Mouse (Mus musculus) heart, embryonic 14.5 days (tissue): ENCODE measurements around the gene Atg16l1. TPM values are rescaled to one million over a fixed set of nuclear protein-coding genes. Genes with fewer than 3 reads are reported as not detected.

Source experiments
- ATAC-seq: fragments of 200-750 bp; cut with Nextera tagmentation; 2 replicates; pipeline ENCODE4 v1.8.0; 2017; ENCODE audit warnings: low read depth, moderate TSS enrichment; ENCODE audit not compliant: insufficient number of reproducible peaks, insufficient read depth, low FRiP score
- H3K27ac ChIP-seq, 2 experiments: fragments of 200-500 bp in 1 of 2; fragments of 300-500 bp in 1 of 2; sonication (generic) in 1 of 2; replicated peaks in 1 of 2; 2 replicates each; pipeline ENCODE4 v1.5.1; 2012 to 2014; ENCODE audit warnings: low read depth in 2 of 2, low read length in 2 of 2, control low read depth in 1 of 2, mild to moderate bottlenecking in 1 of 2, mixed read lengths in 1 of 2; ENCODE audit not compliant: control insufficient read depth in 1 of 2, insufficient read depth in 1 of 2
- H3K27me3 ChIP-seq: fragments of 300-500 bp; sonication (generic); 2 replicates; pipeline ENCODE4 v1.6.1; 2014; ENCODE audit warnings: mild to moderate bottlenecking, low read length, control low read depth; ENCODE audit not compliant: control insufficient read depth, insufficient read depth
- H3K36me3 ChIP-seq: fragments of 300-500 bp; sonication (generic); 2 replicates; pipeline ENCODE4 v1.6.1; 2014; ENCODE audit warnings: mild to moderate bottlenecking, control low read depth, low read length, mixed read lengths; ENCODE audit not compliant: control insufficient read depth, insufficient read depth
- H3K4me1 ChIP-seq, 2 experiments: fragments of 200-500 bp in 1 of 2; fragments of 300-500 bp in 1 of 2; sonication (generic) in 1 of 2; 2 replicates each; pipeline ENCODE4 v1.6.1; 2012 to 2014; ENCODE audit warnings: low read length in 2 of 2, control low read depth in 1 of 2, mixed read lengths in 1 of 2; ENCODE audit not compliant: control insufficient read depth in 2 of 2, insufficient read depth in 2 of 2
- H3K4me2 ChIP-seq: fragments of 300-500 bp; sonication (generic); 2 replicates; pipeline ENCODE4 v1.6.1; 2014; ENCODE audit warnings: mild to moderate bottlenecking, low read length
- H3K4me3 ChIP-seq, 2 experiments: fragments of 200-500 bp in 1 of 2; fragments of 300-500 bp in 1 of 2; sonication (generic) in 1 of 2; 2 replicates each; pipeline ENCODE4 v1.5.1; 2012 to 2014; ENCODE audit warnings: low read length in 2 of 2, mild to moderate bottlenecking in 2 of 2, control low read depth in 1 of 2, low read depth in 1 of 2, moderate library complexity in 1 of 2; ENCODE audit not compliant: control insufficient read depth in 1 of 2, insufficient read depth in 1 of 2
- H3K9ac ChIP-seq: fragments of 300-500 bp; sonication (generic); 2 replicates; pipeline ENCODE4 v1.6.1; 2014; ENCODE audit warnings: mild to moderate bottlenecking, low read length
- H3K9me3 ChIP-seq: fragments of 300-500 bp; sonication (generic); 2 replicates; pipeline ENCODE4 v1.6.1; 2016; ENCODE audit warnings: low read length, control low read depth; ENCODE audit not compliant: control insufficient read depth
- WGBS: fragments of 180-500 bp; shearing (Covaris S2); extraction: QIAGEN DNeasy Blood & Tissue Kit; methylation state at CpG from one replicate; pipeline ENCODE4 v1.1.7; 2014; 5-methylcytosine and 5-hydroxymethylcytosine counted together
- polyA plus RNA-seq: library from polyadenylated mRNA; unstranded; fragments of >200 nt; fragmentation: Nextera tagmentation; extraction: Ambion mirVana; gene quantifications from 2 replicates; pipeline ENCODE4 v1.2.1, GENCODE M21; 2014

Atg16l1 gene
- polyA plus RNA-seq, 1 experiment from 2014 or later, result 25.0 TPM

- H3K4me1 ChIP-seq, result no peaks in the 10 kb centered on the region
- WGBS, result 88% methylated on average over 2 of the region's 2 CpGs
- H3K4me2 ChIP-seq, result no peak overlapping the region
- H3K27me3 ChIP-seq, result no peaks in the 10 kb centered on the region
- H3K36me3 ChIP-seq, result peaks cover 12% of the 10 kb centered on the region
- ATAC-seq, result no peak
- no peak overlapping the region for H3K27ac ChIP-seq
- H3K9ac ChIP-seq, result no peak overlapping the region
- H3K9me3 ChIP-seq, result no peaks in the 10 kb centered on the region
- no peak overlapping the region for H3K4me3 ChIP-seq
Measured at GRCm38 (mm10) chr1:87798306-87798705, 42.6 kb downstream of the Atg16l1 start.

- no peak within 1 kb of the TSS for H3K4me3 ChIP-seq
- H3K9ac ChIP-seq, result no peak within 1 kb of the TSS
- no peaks in the 10 kb centered on the region for H3K4me1 ChIP-seq
- H3K4me2 ChIP-seq, result no peak within 1 kb of the TSS
- H3K9me3 ChIP-seq, result no peaks in the 10 kb centered on the region
- no peaks in the 10 kb centered on the region for H3K36me3 ChIP-seq
- no peak within 1 kb of the TSS for H3K27ac ChIP-seq
- no peaks in the 10 kb centered on the region for H3K27me3 ChIP-seq
- WGBS, result 51% methylated on average over 6 of the region's 6 CpGs
- no peak for ATAC-seq
Measured at GRCm38 (mm10) chr1:87803576-87803975, 47.9 kb downstream of the Atg16l1 start, which contains the start of gene Sag. TSS of gene Sag (plus strand) at chr1:87803680.

- H3K4me1 ChIP-seq, result no peaks in the 10 kb centered on the region
- whole genome bisulfite sequencing, result 75% methylated on average over 1 of the region's 1 CpGs
- H3K27ac ChIP-seq, result no peak overlapping the region
Measured at GRCm38 (mm10) chr1:87807751-87808150, 52.1 kb downstream of the Atg16l1 start.

GRCm38 (mm10) chr1:87811391-87811790 is 55.7 kb downstream of the Atg16l1 start:
- Histone ChIP-seq H3K36me3 (no peaks in the 10 kb centered on the region), H3K4me3 (no peak overlapping the region), H3K27me3 (no peaks in the 10 kb centered on the region), H3K4me2 (no peak overlapping the region), H3K4me1 (no peaks in the 10 kb centered on the region), H3K27ac (no peak overlapping the region), H3K9ac (no peak overlapping the region), H3K9me3 (no peaks in the 10 kb centered on the region)
- ATAC-seq, result no peak
- WGBS, result 84% methylated on average over 7 of the region's 7 CpGs

More at GRCm38 (mm10) chr1:87807751-87808150, 52.1 kb downstream of the Atg16l1 start:
- ATAC-seq, result no peak
- Histone ChIP-seq H3K9me3 (no peaks in the 10 kb centered on the region), H3K9ac (no peak overlapping the region), H3K27me3 (no peaks in the 10 kb centered on the region), H3K4me3 (no peak overlapping the region), H3K4me2 (no peak overlapping the region), H3K36me3 (no peaks in the 10 kb centered on the region)

- ATAC-seq, result no peak
- Histone ChIP-seq H3K27ac (no peak overlapping the region), H3K4me2 (no peak overlapping the region), H3K9ac (no peak overlapping the region), H3K4me3 (no peak overlapping the region), H3K9me3 (no peaks in the 10 kb centered on the region), H3K36me3 (no peaks in the 10 kb centered on the region), H3K27me3 (no peaks in the 10 kb centered on the region), H3K4me1 (no peaks in the 10 kb centered on the region)
- WGBS, result 78% methylated on average over 10 of the region's 10 CpGs
Measured at GRCm38 (mm10) chr1:87812061-87812460, 56.4 kb downstream of the Atg16l1 start.

GRCm38 (mm10) chr1:87813155-87813554 is 57.5 kb downstream of the Atg16l1 start:
- WGBS, result 72% methylated on average over 6 of the region's 6 CpGs
- no peaks in the 10 kb centered on the region for H3K36me3 ChIP-seq
- ATAC-seq, result no peak
- H3K4me1 ChIP-seq, result no peaks in the 10 kb centered on the region
- no peak overlapping the region for H3K4me2 ChIP-seq
- no peak overlapping the region for H3K27ac ChIP-seq
- H3K27me3 ChIP-seq, result no peaks in the 10 kb centered on the region
- no peak overlapping the region for H3K4me3 ChIP-seq
- no peak overlapping the region for H3K9ac ChIP-seq
- H3K9me3 ChIP-seq, result no peaks in the 10 kb centered on the region

GRCm38 (mm10) chr1:87813681-87814080 is 58.0 kb downstream of the Atg16l1 start:
- Histone ChIP-seq H3K4me2 (no peak overlapping the region), H3K27me3 (no peaks in the 10 kb centered on the region), H3K27ac (no peak overlapping the region), H3K4me1 (no peaks in the 10 kb centered on the region), H3K36me3 (no peaks in the 10 kb centered on the region), H3K4me3 (no peak overlapping the region), H3K9me3 (no peaks in the 10 kb centered on the region), H3K9ac (no peak overlapping the region)
- no peak for ATAC-seq
- 74% methylated on average over 7 of the region's 7 CpGs for WGBS

- ATAC-seq, result no peak
- peaks cover 3 to 5% of the 10 kb centered on the region in 2 experiments; a peak in 3 of 4 replicates for H3K4me1 ChIP-seq
- H3K9me3 ChIP-seq, result no peaks in the 10 kb centered on the region
- no peaks in the 10 kb centered on the region for H3K27me3 ChIP-seq
- H3K9ac ChIP-seq, result no peak overlapping the region
- H3K36me3 ChIP-seq, result no peaks in the 10 kb centered on the region
- 88% methylated on average over 10 of the region's 10 CpGs for WGBS
- H3K4me3 ChIP-seq, result no peak overlapping the region
- no peak overlapping the region for H3K27ac ChIP-seq
- H3K4me2 ChIP-seq, result no peak overlapping the region
Measured at GRCm38 (mm10) chr1:87824420-87824995, 68.8 kb downstream of the Atg16l1 start.
